Mouse (Mus musculus): ENCODE measurements around the gene Trim13.
A peak's percentile ranks its signal among the peaks of the same experiment; 100 is the strongest.

Trim13 gene

GRCm38 (mm10) chr14:61620371-61620770, 22.3 kb downstream of the Trim13 start:
- DNase-seq: no peak

GRCm38 (mm10) chr14:61635969-61636368, 37.9 kb downstream of the Trim13 start:
- no peak for DNase-seq

GRCm38 (mm10) chr14:61642668-61643067, 44.6 kb downstream of the Trim13 start:
- no peak for DNase-seq

- no peak for DNase-seq
Observed at GRCm38 (mm10) chr14:61645547-61645946, 47.5 kb downstream of the Trim13 start.

GRCm38 (mm10) chr14:61647182-61647880, 49.3 kb downstream of the Trim13 start:
- peak; percentile 47 for DNase-seq

GRCm38 (mm10) chr14:61647881-61648684, 50.0 kb downstream of the Trim13 start:
- peak; percentile 43 for DNase-seq

GRCm38 (mm10) chr14:61648685-61649504, 50.8 kb downstream of the Trim13 start:
- peak; percentile 92 for DNase-seq

- peak; percentile 59 for DNase-seq
Observed at GRCm38 (mm10) chr14:61650291-61650960, 52.4 kb downstream of the Trim13 start.
